Mouse (Mus musculus): ENCODE data around the gene Plekha5. TPM values are rescaled to one million over a fixed set of nuclear protein-coding genes. Genes with fewer than 3 reads are reported as not detected.

Gene Plekha5
- polyA plus RNA-seq, 1 experiment from 2014 or later: 5.2 TPM

- H3K36me3 ChIP-seq (replicated peaks; ENCODE audit: insufficient read depth, low read length): peaks cover 47% of the 10 kb centered on the region
- no peak overlapping the region for H3K4me3 ChIP-seq (ENCODE audit: low read depth, low read length)
- no peak overlapping the region for H3K9ac ChIP-seq (replicated peaks)
- 81% methylated on average over 3 of the region's 4 CpGs for WGBS (ENCODE audit: insufficient replicate concordance)
- H3K27ac ChIP-seq (ENCODE audit: low read depth): no peak overlapping the region
- no peak overlapping the region for H3K4me2 ChIP-seq (ENCODE audit: low read depth, low read length)
- no peaks in the 10 kb centered on the region for H3K27me3 ChIP-seq (ENCODE audit: insufficient read depth, low read length)
- ATAC-seq (no peak), DNase-seq (no peak)
- H3K4me1 ChIP-seq (ENCODE audit: insufficient read depth): no peaks in the 10 kb centered on the region; the same call in 1 of the 2 replicates
- H3K9me3 ChIP-seq (ENCODE audit: low read length): no peaks in the 10 kb centered on the region
- TF ChIP-seq EP300 (IDR thresholded peaks at IDR 0.05; ENCODE audit: low read depth) (no peak), CTCF (IDR thresholded peaks at IDR 0.05; ENCODE audit: low read depth) (no peak)
Observed at GRCm38 (mm10) chr6:140636290-140636689, 212.4 kb downstream of the Plekha5 start.

GRCm38 (mm10) chr6:140642010-140642409 lies 218.2 kb downstream of the Plekha5 start:
- DNase-seq: no peak

GRCm38 (mm10) chr6:140642655-140643054 lies 218.8 kb downstream of the Plekha5 start:
- Histone ChIP-seq H3K4me2 (ENCODE audit: low read depth, low read length) (no peak overlapping the region), H3K9ac (replicated peaks) (no peak overlapping the region), H3K4me3 (ENCODE audit: low read depth, low read length) (no peak overlapping the region), H3K36me3 (replicated peaks; ENCODE audit: insufficient read depth, low read length) (peaks cover 58% of the 10 kb centered on the region), H3K27me3 (ENCODE audit: insufficient read depth, low read length) (no peaks in the 10 kb centered on the region), H3K9me3 (ENCODE audit: low read length) (no peaks in the 10 kb centered on the region), H3K27ac (ENCODE audit: low read depth) (no peak overlapping the region), H3K4me1 (ENCODE audit: insufficient read depth) (no peaks in the 10 kb centered on the region)
- DNase-seq (no peak), ATAC-seq (no peak)
- TF ChIP-seq CTCF (IDR thresholded peaks at IDR 0.05; ENCODE audit: low read depth) (no peak), EP300 (IDR thresholded peaks at IDR 0.05; ENCODE audit: low read depth) (no peak)
- 90% methylated on average over 12 of the region's 12 CpGs for WGBS (ENCODE audit: insufficient replicate concordance)

More at GRCm38 (mm10) chr6:140642010-140642409, 218.2 kb downstream of the Plekha5 start:
- H3K4me3 ChIP-seq (ENCODE audit: low read depth, low read length): no peak overlapping the region
- H3K27me3 ChIP-seq (ENCODE audit: insufficient read depth, low read length): no peaks in the 10 kb centered on the region
- H3K4me2 ChIP-seq (ENCODE audit: low read depth, low read length): no peak overlapping the region
- H3K9me3 ChIP-seq (ENCODE audit: low read length): no peaks in the 10 kb centered on the region
- H3K4me1 ChIP-seq (ENCODE audit: insufficient read depth): no peaks in the 10 kb centered on the region
- peaks cover 58% of the 10 kb centered on the region for H3K36me3 ChIP-seq (replicated peaks; ENCODE audit: insufficient read depth, low read length)
- no peak overlapping the region for H3K27ac ChIP-seq (ENCODE audit: low read depth)
- no peak overlapping the region for H3K9ac ChIP-seq (replicated peaks)
- TF ChIP-seq EP300 (IDR thresholded peaks at IDR 0.05; ENCODE audit: low read depth) (no peak), CTCF (IDR thresholded peaks at IDR 0.05; ENCODE audit: low read depth) (no peak)
- WGBS (ENCODE audit: insufficient replicate concordance): 94% methylated on average over 7 of the region's 7 CpGs
- no peak for ATAC-seq

DNA sequence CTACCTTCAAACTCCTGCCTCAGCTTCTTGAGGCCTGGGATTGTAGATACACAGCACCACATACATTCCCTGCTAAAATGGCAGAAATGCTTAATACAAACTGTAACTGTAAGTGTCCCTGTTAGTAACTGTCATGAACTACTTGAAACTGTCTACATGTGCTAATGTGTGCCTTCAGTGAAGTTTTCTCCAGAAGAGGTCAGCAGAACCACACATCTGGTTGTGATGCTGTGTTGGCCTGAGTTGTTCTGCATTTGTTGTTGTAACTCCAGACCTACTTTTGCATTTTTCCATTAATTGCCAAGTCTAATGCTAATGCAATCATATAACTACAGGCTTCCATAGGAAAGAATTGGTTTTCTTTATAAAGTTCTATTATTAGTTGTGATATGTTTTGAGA lies 222.1 kb downstream of the Plekha5 start:
- Histone ChIP-seq H3K4me1 (ENCODE audit: insufficient read depth) (no peaks in the 10 kb centered on the region), H3K9me3 (ENCODE audit: low read length) (no peaks in the 10 kb centered on the region), H3K4me3 (ENCODE audit: low read depth, low read length) (no peak overlapping the region), H3K27me3 (ENCODE audit: insufficient read depth, low read length) (no peaks in the 10 kb centered on the region), H3K27ac (ENCODE audit: low read depth) (no peak overlapping the region), H3K36me3 (replicated peaks; ENCODE audit: insufficient read depth, low read length) (peaks cover 44% of the 10 kb centered on the region), H3K4me2 (ENCODE audit: low read depth, low read length) (no peak overlapping the region), H3K9ac (replicated peaks) (no peak overlapping the region)
- ATAC-seq (no peak), DNase-seq (no peak)
- TF ChIP-seq CTCF (IDR thresholded peaks at IDR 0.05; ENCODE audit: low read depth) (peak; percentile 44), EP300 (IDR thresholded peaks at IDR 0.05; ENCODE audit: low read depth) (no peak)

Other genes with a start within 250 kb of the Plekha5 start
- gene Aebp2, start 198.6 kb downstream of the Plekha5 start, polyA plus RNA-seq (2015; fragmentation: Nextera tagmentation; extraction: Ambion mirVana): 3.5 and 3.7 TPM in 2 replicates

Data from liver, postnatal 0 days (tissue).